Mouse (Mus musculus) thymus, adult 2 months (tissue): ENCODE measurements around the gene Adgrl3.

Experiments used
- CTCF ChIP-seq: fragments of 200-500 bp; IDR thresholded peaks from 2 replicates; pipeline ENCODE4 v1.5.1; 2012; ENCODE audit warnings: mild to moderate bottlenecking, control low read depth, low read length, moderate library complexity, borderline replicate concordance; ENCODE audit not compliant: control insufficient read depth, poor library complexity, insufficient read depth; ENCODE audit errors: extremely low read depth
- POLR2A ChIP-seq: fragments of 200-500 bp; IDR thresholded peaks from 2 replicates; pipeline ENCODE4 v1.6.1; 2012; ENCODE audit warnings: mild to moderate bottlenecking, low read length, control low read depth, moderate library complexity; ENCODE audit not compliant: control insufficient read depth, poor library complexity, insufficient read depth; ENCODE audit errors: extremely low read depth

GRCm38 (mm10) chr5:81054628-81055027 lies 34.7 kb downstream of the Adgrl3 start:
- TF ChIP-seq CTCF (no peak), POLR2A (no peak)
